Mouse (Mus musculus) midbrain, postnatal 0 days (tissue): Measurements from ENCODE around the gene 1700012P22Rik. TPM values are rescaled to one million over a fixed set of nuclear protein-coding genes. Genes with fewer than 3 reads are reported as not detected.

Source experiments
- ATAC-seq: fragments of 200-750 bp; cut with Nextera tagmentation; 2 replicates; pipeline ENCODE4 v1.8.0; 2017; ENCODE audit warnings: moderate number of reproducible peaks, mild to moderate bottlenecking, moderate TSS enrichment, moderate library complexity; ENCODE audit not compliant: low FRiP score
- DNase-seq: peaks from one replicate; pipeline ENCODE4 v3.0.0-alpha.2; 2015; ENCODE audit warnings: low spot score
- H3K27ac ChIP-seq: fragments of 300-500 bp; sonication (generic); 2 replicates; pipeline ENCODE4 v1.5.1; 2014; ENCODE audit warnings: low read depth, mild to moderate bottlenecking, low read length, mixed read lengths
- H3K27me3 ChIP-seq: fragments of 300-500 bp; sonication (generic); 2 replicates; pipeline ENCODE4 v1.6.1; 2014; ENCODE audit warnings: low read length, control low read depth, mixed read lengths; ENCODE audit not compliant: insufficient read depth
- H3K36me3 ChIP-seq: fragments of 300-500 bp; sonication (generic); 2 replicates; pipeline ENCODE4 v1.6.1; 2014; ENCODE audit warnings: low read length, control low read depth, mixed read lengths; ENCODE audit not compliant: insufficient read depth
- H3K4me1 ChIP-seq: fragments of 300-500 bp; sonication (generic); 2 replicates; pipeline ENCODE4 v1.6.1; 2014; ENCODE audit warnings: mild to moderate bottlenecking, control low read depth, antibody characterized with exemption, low read length, mixed read lengths; ENCODE audit not compliant: insufficient read depth
- H3K4me2 ChIP-seq: fragments of 300-500 bp; sonication (generic); 2 replicates; pipeline ENCODE4 v1.6.1; 2014; ENCODE audit warnings: low read depth, mild to moderate bottlenecking, low read length, mixed read lengths; ENCODE audit not compliant: poor library complexity, severe bottlenecking
- H3K4me3 ChIP-seq: fragments of 300-500 bp; sonication (generic); 2 replicates; pipeline ENCODE4 v1.5.1; 2014; ENCODE audit warnings: low read depth, mild to moderate bottlenecking, low read length, moderate library complexity
- H3K9ac ChIP-seq: fragments of 300-500 bp; sonication (generic); replicated peaks from 2 replicates; pipeline ENCODE4 v1.6.1; 2014; ENCODE audit warnings: mild to moderate bottlenecking, low read length, moderate library complexity, mixed read lengths; ENCODE audit not compliant: poor library complexity, severe bottlenecking
- H3K9me3 ChIP-seq: fragments of 300-500 bp; sonication (generic); 2 replicates; pipeline ENCODE4 v1.6.1; 2016; ENCODE audit warnings: low read length, control low read depth
- CTCF ChIP-seq: IDR thresholded peaks from 2 replicates; pipeline ENCODE4 v1.5.1; 2016; ENCODE audit warnings: antibody characterized with exemption, mild to moderate bottlenecking
- WGBS: fragments of 180-500 bp; shearing (Covaris S2); extraction: QIAGEN DNeasy Blood & Tissue Kit; methylation state at CpG from one replicate; pipeline ENCODE4 v1.1.7; 2014; 5-methylcytosine and 5-hydroxymethylcytosine counted together
- polyA plus RNA-seq: library from polyadenylated mRNA; unstranded; fragments of >200 nt; fragmentation: Nextera tagmentation; extraction: Ambion mirVana; gene quantifications from 2 replicates; pipeline ENCODE4 v1.2.1, GENCODE M21; 2015
- total RNA-seq: library from RNA; depleted of rRNA; stranded (reverse); fragments of >200 nt; gene quantifications from 2 replicates; pipeline ENCODE4 v1.2.3, GENCODE M21; 2014

Gene 1700012P22Rik
- total and polyA plus RNA-seq, 2 experiments from 2014 or later = not detected

GRCm38 (mm10) chr4:144420644-144421043 lies 17.9 kb downstream of the 1700012P22Rik start:
- no peaks in the 10 kb centered on the region for H3K4me1 ChIP-seq
- no peak overlapping the region for H3K27ac ChIP-seq
- DNase-seq (no peak), ATAC-seq (no peak)
- no peak overlapping the region for H3K9ac ChIP-seq
- no peaks in the 10 kb centered on the region for H3K36me3 ChIP-seq
- H3K4me2 ChIP-seq = no peak overlapping the region
- no peak overlapping the region for H3K4me3 ChIP-seq
- H3K9me3 ChIP-seq = peaks cover 44% of the 10 kb centered on the region
- no peak for TF ChIP-seq CTCF
- no peaks in the 10 kb centered on the region for H3K27me3 ChIP-seq

GRCm38 (mm10) chr4:144408290-144408689 lies 30.3 kb downstream of the 1700012P22Rik start, which contains the start of gene Pramef12:
Gene Pramef12, minus strand, starts transcription at chr4:144408464.
- no peaks in the 10 kb centered on the region for H3K27me3 ChIP-seq
- no peak within 1 kb of the TSS for H3K4me2 ChIP-seq
- no peak within 1 kb of the TSS for H3K27ac ChIP-seq
- WGBS = 81% methylated on average over 9 of the region's 9 CpGs
- no peak for DNase-seq
- no peak within 1 kb of the TSS for H3K4me3 ChIP-seq
- no peaks in the 10 kb centered on the region for H3K4me1 ChIP-seq
- no peak within 1 kb of the TSS for H3K9ac ChIP-seq
- peaks cover 33% of the 10 kb centered on the region; the same call in 1 of the 2 replicates for H3K9me3 ChIP-seq
- TF ChIP-seq CTCF = no peak
- no peaks in the 10 kb centered on the region for H3K36me3 ChIP-seq
- ATAC-seq = no peak

GRCm38 (mm10) chr4:144406261-144406660 lies 32.3 kb downstream of the 1700012P22Rik start:
- Histone ChIP-seq H3K9ac (no peak overlapping the region), H3K4me2 (no peak overlapping the region), H3K27ac (no peak overlapping the region), H3K4me1 (no peaks in the 10 kb centered on the region), H3K36me3 (no peaks in the 10 kb centered on the region), H3K9me3 (peaks cover 31% of the 10 kb centered on the region; the same call in 1 of the 2 replicates), H3K4me3 (no peak overlapping the region), H3K27me3 (no peaks in the 10 kb centered on the region)
- TF ChIP-seq CTCF = no peak
- DNase-seq (no peak), ATAC-seq (no peak)
- 60% methylated on average over 3 of the region's 3 CpGs for whole genome bisulfite sequencing

- peaks cover 28% of the 10 kb centered on the region; the same call in 1 of the 2 replicates for H3K9me3 ChIP-seq
- H3K4me1 ChIP-seq = no peaks in the 10 kb centered on the region
- ATAC-seq = no peak
- 7% methylated on average over 17 of the region's 17 CpGs for WGBS
- no peak for TF ChIP-seq CTCF
- H3K36me3 ChIP-seq = no peaks in the 10 kb centered on the region
- no peak for DNase-seq
- no peak overlapping the region for H3K4me3 ChIP-seq
- H3K9ac ChIP-seq = no peak overlapping the region
- H3K4me2 ChIP-seq = peak overlapping the region; percentile 15; the same call in 1 of the 2 replicates
- no peaks in the 10 kb centered on the region for H3K27me3 ChIP-seq
- H3K27ac ChIP-seq = no peak overlapping the region
Measured at GRCm38 (mm10) chr4:144404456-144405086, 34.0 kb downstream of the 1700012P22Rik start.

GRCm38 (mm10) chr4:144402712-144403111 lies 35.9 kb downstream of the 1700012P22Rik start:
- DNase-seq = no peak
- H3K4me3 ChIP-seq = no peak overlapping the region
- no peak for TF ChIP-seq CTCF
- no peak overlapping the region for H3K4me2 ChIP-seq
- ATAC-seq = no peak
- WGBS = 83% methylated on average over 4 of the region's 4 CpGs
- H3K9ac ChIP-seq = no peak overlapping the region
- H3K9me3 ChIP-seq = peaks cover 17% of the 10 kb centered on the region; the same call in 1 of the 2 replicates
- H3K4me1 ChIP-seq = no peaks in the 10 kb centered on the region
- no peaks in the 10 kb centered on the region for H3K27me3 ChIP-seq
- H3K27ac ChIP-seq = no peak overlapping the region
- H3K36me3 ChIP-seq = no peaks in the 10 kb centered on the region

GRCm38 (mm10) chr4:144396316-144396715 lies 42.3 kb downstream of the 1700012P22Rik start:
- Histone ChIP-seq H3K27ac (no peak overlapping the region), H3K4me1 (no peaks in the 10 kb centered on the region), H3K27me3 (no peaks in the 10 kb centered on the region), H3K4me2 (no peak overlapping the region), H3K9ac (no peak overlapping the region), H3K4me3 (no peak overlapping the region), H3K36me3 (no peaks in the 10 kb centered on the region), H3K9me3 (peaks cover 38% of the 10 kb centered on the region)
- DNase-seq (no peak), ATAC-seq (no peak)
- WGBS = 42% methylated on average over 3 of the region's 3 CpGs
- TF ChIP-seq CTCF = no peak
